Mouse (Mus musculus): ENCODE measurements around the gene Sncb.
A peak's percentile ranks its signal among the peaks of the same experiment; 100 is the strongest.

Gene Sncb

GRCm38 (mm10) chr13:54749061-54749863 lies 17.1 kb downstream of the Sncb start:
- peak; percentile 83 for DNase-seq (ENCODE audit: low read depth, low spot score)

- DNase-seq (ENCODE audit: low read depth, low spot score) = peak; percentile 67
Observed at GRCm38 (mm10) chr13:54748721-54749060, 17.7 kb downstream of the Sncb start.

DNA sequence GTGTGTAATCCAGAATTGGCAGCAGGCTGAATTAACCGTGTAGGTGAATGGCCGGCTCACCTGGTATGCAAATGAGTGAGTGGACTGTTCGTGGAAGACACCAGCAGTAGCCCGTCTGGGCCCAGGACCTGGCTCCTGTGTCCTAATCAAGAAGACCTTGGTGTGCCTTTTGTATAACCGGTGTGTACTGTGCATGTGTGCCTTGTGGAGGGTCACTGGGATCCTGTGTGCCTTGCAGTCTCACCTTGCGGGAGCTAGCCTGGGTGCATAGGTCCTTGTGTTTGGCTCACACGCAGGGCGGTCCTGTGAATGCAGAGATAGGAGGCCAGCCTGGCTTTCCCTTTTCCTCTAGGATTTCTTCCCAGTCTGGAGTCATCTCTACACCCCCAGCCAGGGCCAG lies 18.2 kb downstream of the Sncb start:
- DNase-seq (ENCODE audit: low read depth, low spot score) = peak; percentile 55

DNA sequence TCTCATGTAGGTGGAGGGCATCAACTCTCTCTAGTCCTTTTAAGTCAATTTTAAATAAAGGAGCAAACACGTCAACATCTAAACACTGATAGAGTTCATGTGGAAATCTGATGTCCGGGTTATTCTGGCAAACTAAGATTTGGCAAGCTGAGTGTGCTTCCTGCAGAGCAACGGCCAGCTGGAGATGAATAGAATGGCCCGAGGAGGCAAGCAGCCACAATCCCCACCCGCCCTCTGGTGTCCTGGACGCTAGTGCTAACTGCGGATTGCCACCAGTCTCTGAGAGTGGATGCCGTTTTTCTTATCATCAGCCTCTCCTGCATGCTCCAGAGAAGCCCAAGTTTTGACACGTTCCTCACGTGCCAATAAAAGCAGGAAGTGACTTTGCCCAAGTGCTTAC lies 19.5 kb downstream of the Sncb start:
- DNase-seq (ENCODE audit: low read depth, low spot score) = peak; percentile 92

DNA sequence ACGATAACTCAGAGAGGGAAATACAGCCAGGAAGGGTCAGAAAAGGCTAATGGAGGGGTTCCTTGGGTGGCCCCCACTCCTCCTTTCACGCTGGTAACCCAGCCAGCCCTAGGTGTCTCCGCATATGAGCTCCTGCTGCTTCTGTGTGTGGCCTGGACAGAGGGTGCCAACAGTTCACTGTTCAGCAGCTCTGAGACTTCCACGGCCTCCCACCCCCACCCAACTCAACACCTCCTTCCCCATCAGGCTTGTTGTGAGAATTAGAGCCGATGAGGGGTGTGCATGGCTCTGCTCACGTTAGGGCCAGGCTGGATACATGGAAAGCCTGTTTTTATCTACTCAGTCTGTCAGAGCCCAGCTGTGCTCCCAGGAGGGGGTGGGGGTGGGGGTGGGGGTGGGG lies 20.3 kb downstream of the Sncb start:
- DNase-seq (ENCODE audit: low read depth, low spot score) = peak; percentile 75

DNA sequence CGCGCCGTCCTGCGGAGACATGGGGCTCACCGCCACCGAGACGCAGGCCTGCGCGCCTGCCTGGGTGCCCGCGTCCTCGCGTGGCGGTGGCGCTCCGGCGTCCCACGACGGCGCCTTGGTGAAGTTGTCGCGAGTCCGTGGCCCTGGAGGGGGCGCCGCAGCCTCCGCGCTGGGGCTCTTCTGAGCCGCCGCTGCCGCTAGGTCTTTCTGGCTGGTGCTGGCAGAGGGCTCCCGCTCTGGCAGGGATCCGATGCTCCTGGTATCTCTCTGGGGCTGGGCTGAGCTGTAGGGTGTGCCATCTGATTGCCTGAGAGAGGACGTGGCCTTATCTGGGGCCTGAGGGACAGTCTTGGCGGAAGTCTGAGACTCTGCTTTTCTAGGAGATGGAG lies 28.2 kb downstream of the Sncb start:
- DNase-seq (ENCODE audit: low read depth, low spot score) = peak; percentile 81

DNA sequence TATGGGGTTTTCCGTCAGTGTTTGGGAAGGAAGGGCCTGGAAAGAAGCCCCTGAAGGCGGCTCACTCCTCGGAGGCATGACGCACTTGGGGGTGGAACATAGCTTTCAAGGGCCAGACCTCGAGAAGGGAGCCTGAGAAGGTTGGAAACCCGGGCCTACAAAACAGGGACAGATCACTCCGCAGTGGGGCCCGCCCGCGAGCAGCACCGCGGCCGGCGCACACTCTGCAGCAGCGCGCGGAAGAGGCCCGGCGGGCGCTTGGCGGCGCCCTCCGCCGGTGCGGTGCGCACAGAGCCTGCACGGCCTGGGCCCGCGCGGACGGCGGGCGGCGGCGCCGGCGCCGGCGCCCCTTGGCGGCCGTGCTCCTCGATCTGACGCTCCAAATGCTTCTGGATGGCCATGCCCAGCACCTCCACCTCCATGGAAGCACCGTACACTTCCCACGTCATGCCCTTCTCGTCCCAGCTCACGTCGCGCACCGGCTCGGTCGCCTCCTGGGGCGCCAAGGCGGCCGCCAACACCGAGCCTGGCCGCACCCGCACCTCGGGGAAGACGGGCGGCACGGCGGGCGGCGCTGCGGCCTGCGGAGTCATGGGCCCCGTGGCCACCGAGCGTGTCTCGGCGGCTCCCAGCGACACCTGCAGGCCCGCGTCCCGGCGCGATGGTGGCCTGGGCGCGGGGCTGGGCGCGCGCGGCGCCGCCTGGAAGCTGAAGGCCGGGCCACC lies 28.7 kb downstream of the Sncb start:
- peak; percentile 82 for DNase-seq (ENCODE audit: low read depth, low spot score)

DNA sequence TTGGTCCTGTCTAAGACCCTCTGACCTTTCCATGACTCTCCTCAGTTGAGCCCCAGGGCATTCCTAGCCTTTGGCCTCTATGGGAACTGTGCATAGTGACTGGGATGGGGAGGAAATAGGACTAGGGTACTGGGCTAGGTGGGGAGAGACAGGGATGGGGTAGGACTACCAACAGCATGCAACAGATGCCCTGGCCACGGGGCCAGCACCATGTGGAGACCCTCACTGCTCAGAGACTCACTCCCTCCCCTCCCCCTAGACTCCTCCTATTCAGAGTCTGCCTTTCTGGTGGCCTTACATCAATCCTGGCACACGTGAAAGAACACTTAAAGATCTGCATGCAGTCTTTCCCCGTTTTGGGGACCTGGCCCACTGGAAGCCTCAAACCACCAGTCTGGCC lies 29.5 kb downstream of the Sncb start:
- no peak for DNase-seq (ENCODE audit: low read depth, low spot score)

- DNase-seq (ENCODE audit: low read depth, low spot score) = no peak
Observed at GRCm38 (mm10) chr13:54726131-54726530, 40.3 kb downstream of the Sncb start.

- DNase-seq (ENCODE audit: low read depth, low spot score) = no peak
Observed at GRCm38 (mm10) chr13:54723143-54723542, 43.3 kb downstream of the Sncb start.

DNA sequence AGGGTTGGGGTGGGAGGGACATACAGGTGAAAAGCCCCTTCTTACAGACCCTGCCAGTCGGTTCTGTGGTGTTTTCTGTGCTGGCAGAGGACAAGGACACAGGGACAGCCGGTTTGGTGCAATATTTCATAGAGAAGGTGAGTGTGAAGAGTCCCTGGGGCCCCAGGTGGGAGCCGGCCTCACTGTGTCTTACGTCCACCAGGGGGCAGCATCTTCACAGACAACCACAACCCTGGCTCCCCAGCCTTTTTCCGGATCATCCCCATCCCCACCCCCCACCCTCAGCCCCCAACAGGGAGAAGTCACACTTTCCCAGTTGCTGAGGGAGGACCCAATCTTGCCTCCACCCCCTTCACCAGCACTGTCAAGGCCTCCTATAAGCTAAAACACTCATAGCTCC lies 49.5 kb downstream of the Sncb start:
- peak; percentile 79 for DNase-seq (ENCODE audit: low read depth, low spot score)

DNA sequence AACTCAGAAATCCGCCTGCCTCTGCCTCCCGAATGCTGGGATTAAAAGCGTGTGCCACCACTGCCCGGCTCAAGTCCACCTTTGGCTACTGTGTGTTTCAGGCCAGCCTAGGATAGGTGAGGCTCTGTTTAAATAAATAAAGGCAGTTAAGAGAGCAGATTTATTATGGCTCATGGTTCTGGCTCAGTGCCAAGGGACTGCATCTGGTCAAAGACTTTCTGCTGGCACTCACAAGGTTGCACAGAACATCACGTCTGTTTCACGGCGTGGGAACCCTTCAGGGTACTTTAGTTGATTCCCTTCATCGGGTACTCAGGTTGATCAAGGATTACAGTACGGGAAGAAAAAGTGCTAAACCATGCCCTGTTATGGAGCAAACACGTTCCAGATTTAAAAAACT lies 51.4 kb downstream of the Sncb start:
- peak; percentile 18 for DNase-seq (ENCODE audit: low read depth, low spot score)

GRCm38 (mm10) chr13:54714393-54714792 lies 52.0 kb downstream of the Sncb start:
- DNase-seq (ENCODE audit: low read depth, low spot score) = peak; percentile 31

DNA sequence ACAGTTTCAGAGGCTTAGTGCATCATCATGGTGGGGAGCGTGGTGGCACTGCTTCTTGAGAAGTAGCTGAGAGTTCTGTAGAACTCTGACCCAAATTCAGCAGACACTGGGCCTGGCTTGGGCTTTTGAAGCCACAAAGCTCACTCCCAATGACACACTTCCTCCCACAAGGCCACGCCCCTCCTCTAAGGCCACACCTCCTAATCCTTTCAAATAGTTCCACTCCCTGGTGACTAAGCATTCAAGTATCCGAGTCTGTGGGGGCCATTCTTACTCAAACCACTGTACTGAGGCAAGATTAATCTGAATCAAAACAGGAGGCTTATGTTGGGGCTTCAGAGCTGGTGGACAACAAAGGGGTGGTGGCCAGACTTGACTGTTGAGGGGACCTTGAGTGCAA lies 55.5 kb downstream of the Sncb start:
- no peak for DNase-seq (ENCODE audit: low read depth, low spot score)
